Comparison of ENCODE assay signal across 19 mouse cellular contexts in genomic region chr10:91362587-91362986, GRCm38 (mm10).
A peak's percentile ranks its signal among the peaks of the same experiment; 100 is the strongest.
DNase-seq lines count a peak whose midpoint lies in the region; ATAC-seq and TF ChIP-seq lines count a peak whose summit lies in the region.
"Had no signal": no experiment of that assay in that cellular context is flagged by ENCODE, and none has a peak within 500 bp of the region (broad histone marks: within the 10 kb centered on the region; RNA-seq: fewer than 3 reads in every experiment).

No protein-coding gene starts in this region.

- ATAC-seq in forebrain, postnatal 0 days = no peak
- ATAC-seq in forebrain, embryonic 16.5 days = no peak

- TF ChIP-seq CTCF in forebrain, postnatal 0 days (IDR thresholded peaks at IDR 0.05; ENCODE audit: low read depth) = peak; percentile 33
- peak; percentile 20 for TF ChIP-seq CTCF in left cerebral cortex, adult 2 months (IDR thresholded peaks at IDR 0.05)
- no peak for TF ChIP-seq CTCF in thymus, adult 2 months (IDR thresholded peaks at IDR 0.05; ENCODE audit: borderline replicate concordance, control insufficient read depth, extremely low read depth, insufficient read depth, low read length, poor library complexity)

- WGBS in forebrain, postnatal 0 days = 83% methylated on average over 3 of the region's 3 CpGs
- 76% methylated on average over 3 of the region's 3 CpGs for WGBS in forebrain, embryonic 16.5 days
- 74% methylated on average over 3 of the region's 3 CpGs for WGBS in thymus, adult 2 months

- H3K9me3 ChIP-seq in forebrain, postnatal 0 days (ENCODE audit: low read length) = no peaks in the 10 kb centered on the region
- H3K9me3 ChIP-seq in forebrain, embryonic 16.5 days (ENCODE audit: control insufficient read depth, low read length) = no peaks in the 10 kb centered on the region
- H3K9me3 ChIP-seq: embryonic facial prominence, embryonic 15.5 days; forebrain, embryonic 10.5 days; heart, embryonic 12.5 days; hindbrain, embryonic 15.5 days; liver, embryonic 15.5 days; midbrain, embryonic 10.5 days; neural tube, embryonic 13.5 days had no signal

- H3K4me3 ChIP-seq in forebrain, postnatal 0 days (ENCODE audit: low read depth, low read length) = no peak overlapping the region
- no peak overlapping the region for H3K4me3 ChIP-seq in forebrain, embryonic 16.5 days (replicated peaks; ENCODE audit: low read length)
- H3K4me3 ChIP-seq in left cerebral cortex, adult 2 months = no peak overlapping the region
- no peak overlapping the region for H3K4me3 ChIP-seq in thymus, adult 2 months (ENCODE audit: control insufficient read depth, insufficient read depth, low read length)
- H3K4me3 ChIP-seq: embryonic facial prominence, embryonic 15.5 days; forebrain, embryonic 10.5 days; heart, embryonic 12.5 days; hindbrain, embryonic 15.5 days; liver, embryonic 15.5 days; midbrain, embryonic 10.5 days; neural tube, embryonic 13.5 days had no signal

- no peak overlapping the region for H3K4me2 ChIP-seq in forebrain, postnatal 0 days (ENCODE audit: low read depth)
- no peak overlapping the region for H3K4me2 ChIP-seq in forebrain, embryonic 16.5 days (ENCODE audit: low read length)
- H3K4me2 ChIP-seq: embryonic facial prominence, embryonic 15.5 days; heart, embryonic 12.5 days; hindbrain, embryonic 15.5 days; liver, embryonic 15.5 days; neural tube, embryonic 13.5 days had no signal

- no peaks in the 10 kb centered on the region for H3K27me3 ChIP-seq in forebrain, postnatal 0 days (ENCODE audit: insufficient read depth, low read length)
- H3K27me3 ChIP-seq in forebrain, embryonic 16.5 days (replicated peaks; ENCODE audit: control insufficient read depth, insufficient read depth, low read length) = no peaks in the 10 kb centered on the region
- H3K27me3 ChIP-seq in thymus, adult 2 months (ENCODE audit: control insufficient read depth, insufficient read depth, low read length) = no peaks in the 10 kb centered on the region
- H3K27me3 ChIP-seq: embryonic facial prominence, embryonic 15.5 days; heart, embryonic 12.5 days; hindbrain, embryonic 15.5 days; liver, embryonic 15.5 days; neural tube, embryonic 13.5 days had no signal

- no peak for DNase-seq in forebrain, postnatal 0 days
- no peak for DNase-seq in left cerebral cortex, adult 2 months (ENCODE audit: extremely low spot score in 1 of 2, low spot score in 2 of 2)
- DNase-seq in left cerebral cortex, postnatal 25 days (ENCODE audit: low spot score in 2 of 2) = no peak
- DNase-seq in thymus, postnatal 4 days = peak; percentile 10
- no peak for DNase-seq in thymus, adult 2 months
- no peak for DNase-seq in right cerebral cortex, adult 18-20 months
- no peak for DNase-seq in spleen, adult 18-20 months
- DNase-seq: adrenal gland, postnatal 25 days; cerebellum, adult 8-10 months; kidney, adult 18-20 months; lung, postnatal 4 days had no signal

- no peaks in the 10 kb centered on the region for H3K4me1 ChIP-seq in forebrain, postnatal 0 days (ENCODE audit: insufficient read depth)
- H3K4me1 ChIP-seq in forebrain, embryonic 16.5 days (replicated peaks; ENCODE audit: control insufficient read depth, insufficient read depth, low read length) = no peaks in the 10 kb centered on the region
- H3K4me1 ChIP-seq in thymus, adult 2 months (replicated peaks; ENCODE audit: control insufficient read depth, insufficient read depth, low read length) = no peaks in the 10 kb centered on the region
- H3K4me1 ChIP-seq: embryonic facial prominence, embryonic 15.5 days; forebrain, embryonic 10.5 days; heart, embryonic 12.5 days; hindbrain, embryonic 15.5 days; liver, embryonic 15.5 days; midbrain, embryonic 10.5 days; neural tube, embryonic 13.5 days had no signal

- no peak overlapping the region for H3K27ac ChIP-seq in forebrain, postnatal 0 days (ENCODE audit: low read depth, low read length)
- H3K27ac ChIP-seq in forebrain, embryonic 16.5 days (ENCODE audit: low read length) = no peak overlapping the region
- no peak overlapping the region for H3K27ac ChIP-seq in left cerebral cortex, adult 2 months
- H3K27ac ChIP-seq in thymus, adult 2 months (ENCODE audit: control insufficient read depth, insufficient read depth, low read length) = no peak overlapping the region
- H3K27ac ChIP-seq: embryonic facial prominence, embryonic 15.5 days; forebrain, embryonic 10.5 days; hindbrain, embryonic 15.5 days; liver, embryonic 15.5 days; midbrain, embryonic 10.5 days; neural tube, embryonic 13.5 days had no signal

- H3K9ac ChIP-seq in forebrain, postnatal 0 days = no peak overlapping the region
- H3K9ac ChIP-seq in forebrain, embryonic 16.5 days (replicated peaks; ENCODE audit: low read depth, low read length) = no peak overlapping the region
- H3K9ac ChIP-seq: embryonic facial prominence, embryonic 15.5 days; heart, embryonic 12.5 days; hindbrain, embryonic 15.5 days; liver, embryonic 15.5 days; neural tube, embryonic 13.5 days had no signal

- no peak for TF ChIP-seq POLR2A in thymus, adult 2 months (IDR thresholded peaks at IDR 0.05; ENCODE audit: control insufficient read depth, extremely low read depth, insufficient read depth, low read length, poor library complexity)

- intact Hi-C loops in left cerebral cortex, adult 2 months (cut with DNase I) = no loop called here
- intact Hi-C loops in left cerebral cortex, postnatal 25 days (cut with DNase I) = no loop called here

- H3K36me3 ChIP-seq in forebrain, postnatal 0 days (ENCODE audit: insufficient read depth) = no peaks in the 10 kb centered on the region
- H3K36me3 ChIP-seq in forebrain, embryonic 16.5 days (ENCODE audit: control insufficient read depth, insufficient read depth) = no peaks in the 10 kb centered on the region
- H3K36me3 ChIP-seq in thymus, adult 2 months (ENCODE audit: control insufficient read depth, insufficient read depth, low read length) = no peaks in the 10 kb centered on the region
- H3K36me3 ChIP-seq: embryonic facial prominence, embryonic 15.5 days; forebrain, embryonic 10.5 days; heart, embryonic 12.5 days; hindbrain, embryonic 15.5 days; liver, embryonic 15.5 days; midbrain, embryonic 10.5 days; neural tube, embryonic 13.5 days had no signal
